Mouse (Mus musculus) limb, embryonic 10.5 days (tissue): ENCODE data around the gene Gpr157. TPM values are rescaled to one million over a fixed set of nuclear protein-coding genes. Genes with fewer than 3 reads are reported as not detected.

Experiments
- DNase-seq: peaks from one replicate; pipeline ENCODE4 v3.0.0-alpha.2; 2017; ENCODE audit warnings: low spot score
- H3K27ac ChIP-seq: fragments of 300-500 bp; sonication (generic); 2 replicates; pipeline ENCODE4 v1.5.1; 2016; ENCODE audit warnings: mild to moderate bottlenecking
- H3K27me3 ChIP-seq: fragments of 300-500 bp; sonication (generic); 2 replicates; pipeline ENCODE4 v1.6.1; 2016; ENCODE audit warnings: low read depth, mild to moderate bottlenecking; ENCODE audit not compliant: poor library complexity, severe bottlenecking
- H3K36me3 ChIP-seq: fragments of 300-500 bp; sonication (generic); 2 replicates; pipeline ENCODE4 v1.6.1; 2016; ENCODE audit warnings: mild to moderate bottlenecking, moderate library complexity
- H3K4me1 ChIP-seq: fragments of 300-500 bp; sonication (generic); 2 replicates; pipeline ENCODE4 v1.6.1; 2016
- H3K4me3 ChIP-seq: fragments of 300-500 bp; sonication (generic); 2 replicates; pipeline ENCODE4 v1.5.1; 2016; ENCODE audit warnings: mild to moderate bottlenecking, moderate library complexity
- H3K9me3 ChIP-seq: fragments of 300-500 bp; sonication (generic); replicated peaks from 2 replicates; pipeline ENCODE4 v1.6.1; 2016; ENCODE audit warnings: mild to moderate bottlenecking
- WGBS: fragments of 180-500 bp; shearing (Covaris S2); methylation state at CpG from one replicate; pipeline ENCODE4 v1.1.7; 2016; 5-methylcytosine and 5-hydroxymethylcytosine counted together
- microRNA counts: library from miRNA; unstranded; fragments of <30 nt; microRNA quantifications from one replicate; lab custom pipeline; 2017
- microRNA-seq: library from miRNA; unstranded; fragments of <30 nt; microRNA quantifications from one replicate; pipeline ENCODE4, GENCODE M21; 2017
- polyA plus RNA-seq: library from polyadenylated mRNA; unstranded; fragments of >200 nt; fragmentation: Nextera tagmentation; extraction: Ambion mirVana; gene quantifications from 2 replicates; pipeline ENCODE4 v1.2.1, GENCODE M21; 2016

Gpr157 gene
- polyA plus RNA-seq, 1 experiment from 2014 or later: 0.75 TPM

DNA sequence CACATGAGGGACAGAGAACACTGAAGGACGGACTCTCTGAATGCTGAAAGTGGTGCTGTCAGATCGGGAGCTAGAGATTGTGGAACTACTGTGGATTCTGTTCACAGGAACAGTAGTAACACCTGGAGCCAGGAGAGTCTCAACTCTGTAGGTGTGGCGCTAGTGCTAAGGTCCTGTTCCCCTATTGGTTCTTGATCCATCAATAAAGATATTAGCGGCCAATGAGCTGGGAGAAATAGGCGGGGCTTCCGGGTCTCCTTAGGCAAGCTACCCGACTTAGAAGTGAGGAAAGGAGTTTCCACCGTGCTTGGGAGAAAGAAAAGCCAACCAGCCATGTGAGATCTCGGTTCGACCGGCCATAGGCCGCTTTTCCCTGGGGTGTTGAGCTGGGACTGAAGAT is 57.1 kb downstream of the Gpr157 start:
- no peak for DNase-seq
- 23% methylated on average over 12 of the region's 12 CpGs for WGBS
- Histone ChIP-seq H3K36me3 (no peaks in the 10 kb centered on the region), H3K4me3 (peak overlapping the region; percentile 31; the same call in 1 of the 2 replicates), H3K9me3 (no peaks in the 10 kb centered on the region), H3K27ac (no peak overlapping the region), H3K27me3 (0 out of 2 replicates have a peak, but pooled peaks cover 5% of the 10 kb centered on the region), H3K4me1 (peaks cover 11% of the 10 kb centered on the region)

GRCm38 (mm10) chr4:150146286-150146685 is 59.1 kb downstream of the Gpr157 start:
- Histone ChIP-seq H3K9me3 (no peaks in the 10 kb centered on the region), H3K36me3 (no peaks in the 10 kb centered on the region), H3K4me3 (no peak overlapping the region), H3K4me1 (peaks cover 7% of the 10 kb centered on the region), H3K27me3 (no peaks in the 10 kb centered on the region), H3K27ac (no peak overlapping the region)
- no peak for DNase-seq
- 79% methylated on average over 4 of the region's 4 CpGs for WGBS

DNA sequence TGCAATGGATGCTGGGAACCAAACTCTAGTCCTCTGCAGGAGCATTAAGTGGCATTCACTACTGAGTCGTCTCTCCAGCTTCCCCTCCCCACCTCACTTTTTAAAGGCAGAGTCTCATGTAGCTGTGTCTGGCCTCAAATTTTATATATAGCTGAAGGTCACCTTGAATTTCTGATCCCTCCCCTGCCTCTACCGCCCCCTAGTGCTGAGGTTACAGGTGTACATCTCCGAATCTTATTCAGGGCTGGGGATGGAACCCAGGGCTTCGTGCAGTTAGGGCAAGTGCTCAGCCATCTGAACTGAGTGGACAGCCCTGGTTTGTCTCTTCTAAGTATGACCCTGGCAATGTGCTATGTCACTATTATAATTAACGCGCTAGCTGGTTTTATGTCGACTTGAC is 63.9 kb downstream of the Gpr157 start:
- Histone ChIP-seq H3K9me3 (no peaks in the 10 kb centered on the region), H3K4me1 (peaks cover 4% of the 10 kb centered on the region; the same call in 1 of the 2 replicates), H3K4me3 (no peak overlapping the region), H3K27me3 (no peaks in the 10 kb centered on the region), H3K27ac (no peak overlapping the region), H3K36me3 (no peaks in the 10 kb centered on the region)
- WGBS: 79% methylated on average over 7 of the region's 7 CpGs
- no peak for DNase-seq

DNA sequence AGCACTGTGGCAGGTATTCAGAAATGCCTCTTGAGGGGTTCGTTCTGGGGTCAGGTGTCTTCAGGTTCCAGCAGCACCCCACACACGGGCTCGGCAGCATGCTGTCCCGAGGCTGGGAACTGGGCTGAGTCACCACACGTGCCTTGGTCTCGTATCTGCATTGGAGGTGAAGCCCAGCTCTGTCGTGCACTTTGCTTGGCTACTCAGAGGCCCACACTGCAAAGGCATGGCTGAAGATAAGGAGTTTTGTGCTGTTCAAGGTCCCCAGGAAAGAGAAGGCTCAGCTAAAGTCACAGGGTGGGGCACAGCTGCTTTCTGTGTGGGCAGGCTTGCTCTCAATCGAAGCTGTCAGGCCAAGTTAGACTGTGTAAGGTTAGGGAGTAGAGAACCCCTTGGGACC is 65.3 kb downstream of the Gpr157 start:
- Histone ChIP-seq H3K4me3 (no peak overlapping the region), H3K27ac (no peak overlapping the region), H3K27me3 (no peaks in the 10 kb centered on the region), H3K4me1 (no peaks in the 10 kb centered on the region), H3K36me3 (no peaks in the 10 kb centered on the region), H3K9me3 (no peaks in the 10 kb centered on the region)
- 85% methylated on average over 8 of the region's 8 CpGs for WGBS
- no peak for DNase-seq

- H3K27ac ChIP-seq: no peak overlapping the region
- H3K4me3 ChIP-seq: no peak overlapping the region
- no peaks in the 10 kb centered on the region for H3K27me3 ChIP-seq
- peaks cover 8% of the 10 kb centered on the region; the same call in 1 of the 2 replicates for H3K4me1 ChIP-seq
- WGBS: 92% methylated on average over 4 of the region's 4 CpGs
- H3K36me3 ChIP-seq: no peaks in the 10 kb centered on the region
- H3K9me3 ChIP-seq: no peaks in the 10 kb centered on the region
- DNase-seq: no peak
Observed at GRCm38 (mm10) chr4:150155301-150155700, 68.1 kb downstream of the Gpr157 start.

MicroRNAs within 50 kb of the gene (microRNA counts, 519-probe panel; counts per million panel counts)
- microRNA mmu-miR-34a (lab: Ali Mortazavi, UCI): 684 counts per million, percentile 72 among the panel's probes with 10 or more counts

Small RNAs within 50 kb of the gene (microRNA-seq; reads per million reads assigned to microRNA genes)
- gene Mir34a: 44.8 reads per million, percentile 40 among the genes with 10 or more reads in this experiment

Other genes with a start within 250 kb of the Gpr157 start
- 13.7 and 18.8 TPM in 2 replicates for gene Spsb1, start 132.3 kb upstream of the Gpr157 start, polyA plus RNA-seq
- 4.5 and 5.6 TPM in 2 replicates for gene H6pd, start 78.3 kb upstream of the Gpr157 start, polyA plus RNA-seq
- gene Slc2a5, start 31.9 kb downstream of the Gpr157 start, polyA plus RNA-seq: 0.98 and 1.1 TPM in 2 replicates
- gene Slc2a7, start 61.6 kb downstream of the Gpr157 start, polyA plus RNA-seq: not detected in 2 replicates
- not detected in 2 replicates for gene Car6, start 114.0 kb downstream of the Gpr157 start, polyA plus RNA-seq
- gene Eno1, start 149.4 kb downstream of the Gpr157 start, polyA plus RNA-seq: 3,103 and 4,103 TPM in 2 replicates
- 34.0 and 40.3 TPM in 2 replicates for gene Rere, start 194.3 kb downstream of the Gpr157 start, polyA plus RNA-seq